Mouse (Mus musculus) megakaryocyte, embryonic 14.5 days (primary cell): ENCODE measurements around the gene Shisa9.

ENCODE experiments used
- FLI1 ChIP-seq: IDR thresholded peaks from 2 replicates; pipeline ENCODE4 v1.6.1; 2012; ENCODE audit warnings: low read length, inconsistent platforms, mixed read lengths
- GATA1 ChIP-seq: IDR thresholded peaks from 3 replicates; pipeline ENCODE4 v1.6.1; 2012; ENCODE audit warnings: mixed read lengths, low read length, inconsistent platforms, borderline replicate concordance

DNA sequence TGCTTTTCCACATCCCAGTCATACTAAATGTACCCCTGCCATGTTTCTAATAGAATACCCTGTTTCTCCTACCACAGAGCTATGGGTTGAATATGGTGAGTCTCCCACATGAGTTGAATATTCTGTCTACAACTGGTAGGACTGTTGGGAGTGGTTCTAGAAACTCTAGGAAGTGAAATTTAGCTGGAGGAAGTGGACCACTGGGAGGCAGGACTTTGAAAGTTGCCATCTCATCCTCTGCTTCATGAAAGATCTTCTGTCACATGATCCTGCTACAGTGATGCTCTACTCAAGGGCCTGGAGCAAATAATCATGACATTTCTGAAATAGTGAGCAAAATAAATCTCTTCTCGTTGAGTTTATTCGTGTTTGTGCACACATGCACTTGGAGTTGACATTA lies 7.2 kb upstream of the Shisa9 start:
- no peak for TF ChIP-seq GATA1
- no peak for TF ChIP-seq FLI1
